Mouse (Mus musculus) neural tube, embryonic 13.5 days (tissue): ENCODE results near the gene Qrfp. TPM values are rescaled to one million over a fixed set of nuclear protein-coding genes. Genes with fewer than 3 reads are reported as not detected.
A peak's percentile ranks its signal among the peaks of the same experiment; 100 is the strongest.

ENCODE experiments used
- ATAC-seq: fragments of 200-750 bp; cut with Nextera tagmentation; 2 replicates; pipeline ENCODE4 v1.8.0; 2017; ENCODE audit warnings: low read depth, mild to moderate bottlenecking, moderate TSS enrichment, moderate library complexity
- H3K27ac ChIP-seq: fragments of 300-500 bp; sonication (generic); replicated peaks from 2 replicates; pipeline ENCODE4 v1.5.1; 2015; ENCODE audit warnings: moderate library complexity, mild to moderate bottlenecking, inconsistent platforms
- H3K27me3 ChIP-seq: fragments of 300-500 bp; sonication (generic); 2 replicates; pipeline ENCODE4 v1.6.1; 2015; ENCODE audit warnings: mild to moderate bottlenecking, inconsistent platforms
- H3K36me3 ChIP-seq: fragments of 300-500 bp; sonication (generic); 2 replicates; pipeline ENCODE4 v1.6.1; 2015; ENCODE audit warnings: mild to moderate bottlenecking, inconsistent platforms
- H3K4me1 ChIP-seq: fragments of 300-500 bp; sonication (generic); replicated peaks from 2 replicates; pipeline ENCODE4 v1.6.1; 2015; ENCODE audit warnings: inconsistent platforms
- H3K4me2 ChIP-seq: fragments of 300-500 bp; sonication (generic); 2 replicates; pipeline ENCODE4 v1.6.1; 2015; ENCODE audit warnings: inconsistent platforms, mild to moderate bottlenecking, moderate library complexity
- H3K4me3 ChIP-seq: fragments of 300-500 bp; sonication (generic); 2 replicates; pipeline ENCODE4 v1.5.1; 2015; ENCODE audit warnings: mild to moderate bottlenecking, inconsistent platforms
- H3K9ac ChIP-seq: fragments of 300-500 bp; sonication (generic); 2 replicates; pipeline ENCODE4 v1.6.1; 2015; ENCODE audit warnings: moderate library complexity, mild to moderate bottlenecking, inconsistent platforms
- H3K9me3 ChIP-seq: fragments of 300-500 bp; sonication (generic); 2 replicates; pipeline ENCODE4 v1.6.1; 2016; ENCODE audit warnings: inconsistent platforms
- WGBS: fragments of 180-500 bp; shearing (Covaris S2); methylation state at CpG from one replicate; pipeline ENCODE4 v1.1.7; 2015; 5-methylcytosine and 5-hydroxymethylcytosine counted together
- polyA plus RNA-seq: library from polyadenylated mRNA; unstranded; fragments of >200 nt; fragmentation: Nextera tagmentation; extraction: Ambion mirVana; gene quantifications from 2 replicates; pipeline ENCODE4 v1.2.1, GENCODE M21; 2015

Qrfp gene
- polyA plus RNA-seq, result 0.13 TPM in 1 of 2 replicates, not detected in the other

- Histone ChIP-seq H3K9ac (no peak within 1 kb of the TSS), H3K4me2 (no peak within 1 kb of the TSS), H3K27me3 (peaks cover 20% of the 10 kb centered on the region; the same call in 1 of the 2 replicates), H3K4me1 (peaks cover 53% of the 10 kb centered on the region), H3K36me3 (no peaks in the 10 kb centered on the region), H3K4me3 (no peak within 1 kb of the TSS), H3K9me3 (no peaks in the 10 kb centered on the region), H3K27ac (no peak within 1 kb of the TSS)
- 51% methylated on average over 12 of the region's 12 CpGs for WGBS
- no peak for ATAC-seq
Observed at GRCm38 (mm10) chr2:31810444-31810843, at the start of gene Qrfp. Gene Qrfp (minus strand): TSS chr2:31810580.

- ATAC-seq, result no peak
- no peaks in the 10 kb centered on the region for H3K36me3 ChIP-seq
- H3K27me3 ChIP-seq, result peaks cover 10% of the 10 kb centered on the region; the same call in 1 of the 2 replicates
- H3K4me1 ChIP-seq, result peaks cover 35% of the 10 kb centered on the region
- no peak overlapping the region for H3K4me3 ChIP-seq
- no peak overlapping the region for H3K9ac ChIP-seq
- no peak overlapping the region for H3K4me2 ChIP-seq
- 19% methylated on average over 12 of the region's 12 CpGs for WGBS
- H3K9me3 ChIP-seq, result no peaks in the 10 kb centered on the region
- H3K27ac ChIP-seq, result no peak overlapping the region
Observed at GRCm38 (mm10) chr2:31858500-31858899, 48.1 kb upstream of the Qrfp start.

GRCm38 (mm10) chr2:31857180-31857579 is 46.8 kb upstream of the Qrfp start:
- Histone ChIP-seq H3K36me3 (no peaks in the 10 kb centered on the region), H3K9me3 (no peaks in the 10 kb centered on the region), H3K9ac (no peak overlapping the region), H3K4me2 (no peak overlapping the region), H3K4me1 (peaks cover 35% of the 10 kb centered on the region), H3K4me3 (no peak overlapping the region), H3K27ac (no peak overlapping the region), H3K27me3 (peaks cover 11% of the 10 kb centered on the region; the same call in 1 of the 2 replicates)
- ATAC-seq, result no peak
- 60% methylated on average over 6 of the region's 6 CpGs for WGBS

- no peak overlapping the region for H3K27ac ChIP-seq
- 59% methylated on average over 8 of the region's 8 CpGs for WGBS
- H3K4me2 ChIP-seq, result no peak overlapping the region
- H3K27me3 ChIP-seq, result peaks cover 17% of the 10 kb centered on the region; the same call in 1 of the 2 replicates
- H3K4me3 ChIP-seq, result no peak overlapping the region
- no peaks in the 10 kb centered on the region for H3K36me3 ChIP-seq
- ATAC-seq, result no peak
- H3K9me3 ChIP-seq, result no peaks in the 10 kb centered on the region
- H3K9ac ChIP-seq, result no peak overlapping the region
- peaks cover 35% of the 10 kb centered on the region for H3K4me1 ChIP-seq
Observed at GRCm38 (mm10) chr2:31855991-31856390, 45.6 kb upstream of the Qrfp start.

GRCm38 (mm10) chr2:31850141-31850540 is 39.8 kb upstream of the Qrfp start:
- H3K9ac ChIP-seq, result no peak overlapping the region
- no peaks in the 10 kb centered on the region for H3K9me3 ChIP-seq
- 52% methylated on average over 12 of the region's 12 CpGs for WGBS
- no peaks in the 10 kb centered on the region for H3K36me3 ChIP-seq
- H3K4me3 ChIP-seq, result no peak overlapping the region
- H3K27ac ChIP-seq, result no peak overlapping the region
- no peak for ATAC-seq
- H3K4me2 ChIP-seq, result no peak overlapping the region
- H3K4me1 ChIP-seq, result peaks cover 19% of the 10 kb centered on the region
- peaks cover 38% of the 10 kb centered on the region for H3K27me3 ChIP-seq

GRCm38 (mm10) chr2:31847908-31848307 is 37.5 kb upstream of the Qrfp start:
- Histone ChIP-seq H3K9ac (no peak overlapping the region), H3K4me2 (no peak overlapping the region), H3K4me1 (peaks cover 27% of the 10 kb centered on the region), H3K4me3 (no peak overlapping the region), H3K36me3 (no peaks in the 10 kb centered on the region), H3K27ac (no peak overlapping the region), H3K27me3 (peaks cover 60% of the 10 kb centered on the region), H3K9me3 (no peaks in the 10 kb centered on the region)
- ATAC-seq, result no peak
- 16% methylated on average over 6 of the region's 6 CpGs for WGBS

GRCm38 (mm10) chr2:31846692-31847660 is 36.6 kb upstream of the Qrfp start:
- peak overlapping the region; percentile 63; the same call in 1 of the 2 replicates for H3K9ac ChIP-seq
- H3K4me2 ChIP-seq, result peak overlapping the region; percentile 87
- H3K4me1 ChIP-seq, result peaks cover 27% of the 10 kb centered on the region
- H3K36me3 ChIP-seq, result no peaks in the 10 kb centered on the region
- WGBS, result 4% methylated on average over 35 of the region's 35 CpGs
- H3K4me3 ChIP-seq, result peak overlapping the region; percentile 46
- no peaks in the 10 kb centered on the region for H3K9me3 ChIP-seq
- H3K27ac ChIP-seq, result no peak overlapping the region
- no peak for ATAC-seq
- peaks cover 64% of the 10 kb centered on the region for H3K27me3 ChIP-seq

- H3K27ac ChIP-seq, result no peak within 1 kb of the TSS
- WGBS, result under 1% methylated on average over 87 of the region's 88 CpGs
- H3K36me3 ChIP-seq, result no peaks in the 10 kb centered on the region
- peak; percentile 36 for ATAC-seq
- H3K9me3 ChIP-seq, result no peaks in the 10 kb centered on the region
- H3K27me3 ChIP-seq, result peaks cover 67% of the 10 kb centered on the region
- H3K9ac ChIP-seq, result peak within 1 kb of the TSS; percentile 63
- H3K4me1 ChIP-seq, result peaks cover 27% of the 10 kb centered on the region
- peak within 1 kb of the TSS; percentile 46 for H3K4me3 ChIP-seq
- peak within 1 kb of the TSS; percentile 87 for H3K4me2 ChIP-seq
Observed at GRCm38 (mm10) chr2:31845896-31846691, 35.7 kb upstream of the Qrfp start, which contains the start of gene Fibcd1. Gene Fibcd1 (minus strand): TSS chr2:31846005.

- no peaks in the 10 kb centered on the region for H3K36me3 ChIP-seq
- no peaks in the 10 kb centered on the region for H3K9me3 ChIP-seq
- peak overlapping the region; percentile 63 for H3K9ac ChIP-seq
- no peak overlapping the region for H3K27ac ChIP-seq
- WGBS, result 3% methylated on average over 26 of the region's 26 CpGs
- ATAC-seq, result 0 out of 2 replicates have a peak, but pooled peaks have one; percentile 24
- peak overlapping the region; percentile 46 for H3K4me3 ChIP-seq
- peak overlapping the region; percentile 87 for H3K4me2 ChIP-seq
- peaks cover 73% of the 10 kb centered on the region for H3K27me3 ChIP-seq
- peaks cover 27% of the 10 kb centered on the region for H3K4me1 ChIP-seq
Observed at GRCm38 (mm10) chr2:31845512-31845895, 35.1 kb upstream of the Qrfp start.

GRCm38 (mm10) chr2:31844729-31845136 is 34.4 kb upstream of the Qrfp start:
- Histone ChIP-seq H3K9ac (no peak overlapping the region), H3K27ac (no peak overlapping the region), H3K4me2 (peak overlapping the region; percentile 87), H3K4me3 (peak overlapping the region; percentile 46), H3K9me3 (no peaks in the 10 kb centered on the region), H3K4me1 (peaks cover 27% of the 10 kb centered on the region), H3K36me3 (no peaks in the 10 kb centered on the region), H3K27me3 (peaks cover 80% of the 10 kb centered on the region)
- peak; percentile 48 for ATAC-seq
- WGBS, result 2% methylated on average over 10 of the region's 10 CpGs

- no peak overlapping the region for H3K9ac ChIP-seq
- no peak overlapping the region for H3K4me2 ChIP-seq
- peaks cover 45% of the 10 kb centered on the region for H3K27me3 ChIP-seq
- no peaks in the 10 kb centered on the region for H3K9me3 ChIP-seq
- H3K4me1 ChIP-seq, result peaks cover 24% of the 10 kb centered on the region
- WGBS, result 44% methylated on average over 1 of the region's 1 CpGs
- no peak for ATAC-seq
- no peaks in the 10 kb centered on the region for H3K36me3 ChIP-seq
- H3K27ac ChIP-seq, result no peak overlapping the region
- H3K4me3 ChIP-seq, result no peak overlapping the region
Observed at GRCm38 (mm10) chr2:31838868-31839267, 28.5 kb upstream of the Qrfp start.

- Histone ChIP-seq H3K36me3 (no peaks in the 10 kb centered on the region), H3K4me1 (peaks cover 24% of the 10 kb centered on the region), H3K27ac (no peak overlapping the region), H3K4me3 (no peak overlapping the region), H3K9me3 (no peaks in the 10 kb centered on the region), H3K9ac (no peak overlapping the region), H3K4me2 (no peak overlapping the region), H3K27me3 (peaks cover 46% of the 10 kb centered on the region)
- WGBS, result 18% methylated on average over 6 of the region's 6 CpGs
- ATAC-seq, result no peak
Observed at GRCm38 (mm10) chr2:31836985-31837384, 26.6 kb upstream of the Qrfp start.
